Mouse (Mus musculus): Measurements from ENCODE around the gene Ogfrl1. TPM values are rescaled to one million over a fixed set of nuclear protein-coding genes. Genes with fewer than 3 reads are reported as not detected.

Gene Ogfrl1
- 100 to 1,000 TPM; 123 to 133 TPM for total RNA-seq (2023)

DNA sequence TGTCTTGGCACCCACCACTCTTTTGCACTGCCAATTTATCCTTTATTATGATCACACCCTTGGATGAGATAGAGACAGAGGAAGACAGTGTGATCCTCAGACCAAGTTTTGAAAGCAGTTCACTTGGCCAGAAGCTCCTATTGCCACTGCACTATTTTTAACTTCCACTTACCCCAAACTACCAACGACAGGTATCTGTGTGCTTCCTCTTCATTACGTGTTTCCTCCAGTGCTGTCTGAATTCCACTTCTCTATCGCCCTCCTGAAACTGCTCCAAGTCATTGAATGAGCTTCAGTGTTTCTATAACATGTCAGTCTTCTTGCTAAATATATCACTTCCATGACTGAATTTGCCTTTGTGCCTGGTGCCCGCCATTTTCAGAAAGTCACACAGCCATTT, at the start of gene Ogfrl1:
Gene Ogfrl1 (minus strand): TSS at position 150 of the 400 bp plus-strand sequence.

